Mouse (Mus musculus): ENCODE measurements around the gene Plce1.

GRCm38 (mm10) chr19:38540549-38540948 lies 59.6 kb downstream of the Plce1 start:
- no peak for TF ChIP-seq CTCF (IDR thresholded peaks at IDR 0.05; ENCODE audit: control insufficient read depth, insufficient read depth, low read length)
- TF ChIP-seq POLR2A (IDR thresholded peaks at IDR 0.05; ENCODE audit: borderline replicate concordance, control insufficient read depth, low read depth, low read length) = no peak
